16 mouse cellular contexts compared by ENCODE assay signal in the genomic region with DNA sequence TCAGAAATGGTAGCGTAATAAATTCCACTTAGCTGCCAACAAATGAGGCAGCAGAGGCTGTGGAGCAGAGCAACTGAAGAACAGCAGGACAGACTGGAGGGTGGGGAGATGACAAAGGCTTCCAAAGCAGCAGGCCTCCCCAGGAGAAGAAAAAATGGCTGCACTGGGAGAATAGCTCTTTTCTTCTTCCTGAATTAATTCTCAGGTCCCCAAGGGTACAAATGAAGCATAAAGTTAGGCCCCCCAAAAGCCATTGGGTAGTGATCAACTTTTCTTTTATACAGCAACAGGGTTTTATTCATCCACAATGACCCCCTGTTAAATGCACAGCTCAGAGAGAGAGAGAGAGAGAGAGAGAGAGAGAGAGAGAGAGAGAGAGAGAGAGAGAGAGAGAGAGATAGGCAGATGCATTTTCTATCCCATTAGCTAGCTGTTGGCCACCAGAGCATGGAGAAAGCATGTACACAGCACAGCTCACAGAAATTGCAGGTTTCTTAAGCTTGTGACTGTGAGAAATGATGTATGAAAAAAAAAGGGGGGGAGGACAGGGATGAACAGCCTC. TPM values are rescaled to one million over a fixed set of nuclear protein-coding genes. Genes with fewer than 3 reads are reported as not detected.
DNase-seq lines count a peak whose midpoint lies in the region; ATAC-seq and TF ChIP-seq lines count a peak whose summit lies in the region.
"Had no signal": no experiment of that assay in that cellular context is flagged by ENCODE, and none has a peak within 500 bp of the region (broad histone marks: within the 10 kb centered on the region; RNA-seq: fewer than 3 reads in every experiment).

No protein-coding gene starts in this region.

- H3K27ac ChIP-seq in forebrain, embryonic 12.5 days = no peak overlapping the region
- H3K27ac ChIP-seq in hindbrain, postnatal 0 days = 0 out of 2 replicates have a peak overlapping the region, but pooled peaks have one; percentile 11
- no peak overlapping the region for H3K27ac ChIP-seq in midbrain, embryonic 14.5 days (replicated peaks; ENCODE audit: low read depth, low read length)
- H3K27ac ChIP-seq: limb, embryonic 10.5 days had no signal

- H3K27me3 ChIP-seq in forebrain, embryonic 12.5 days = no peaks in the 10 kb centered on the region
- no peaks in the 10 kb centered on the region for H3K27me3 ChIP-seq in hindbrain, postnatal 0 days (ENCODE audit: insufficient read depth, low read length)
- H3K27me3 ChIP-seq in midbrain, embryonic 14.5 days (ENCODE audit: control insufficient read depth, insufficient read depth, low read length) = no peaks in the 10 kb centered on the region
- H3K27me3 ChIP-seq: CH12.LX; megakaryocyte, embryonic 14.5 days had no signal

- peak; percentile 63 for ATAC-seq in forebrain, embryonic 12.5 days (ENCODE audit: low FRiP score)
- ATAC-seq in hindbrain, postnatal 0 days = peak; percentile 38; the same call in 1 of the 2 replicates
- no peak for ATAC-seq in midbrain, embryonic 14.5 days (ENCODE audit: low FRiP score, low TSS enrichment)
- ATAC-seq in monocyte, adult 5-6 weeks (replicated peaks; ENCODE audit: insufficient number of reproducible peaks, low FRiP score, low TSS enrichment, poor library complexity, severe bottlenecking) = no peak

- intact Hi-C loops in left cerebral cortex, postnatal 4 days (cut with DNase I) = no loop called here

- H3K9ac ChIP-seq in forebrain, embryonic 12.5 days = no peak overlapping the region
- H3K9ac ChIP-seq in hindbrain, postnatal 0 days (replicated peaks; ENCODE audit: low read length) = no peak overlapping the region
- H3K9ac ChIP-seq in midbrain, embryonic 14.5 days (replicated peaks; ENCODE audit: low read length) = no peak overlapping the region

- WGBS in forebrain, embryonic 12.5 days = 13% methylated on average over 1 of the region's 1 CpGs
- WGBS in hindbrain, postnatal 0 days = 29% methylated on average over 1 of the region's 1 CpGs
- 10% methylated on average over 1 of the region's 1 CpGs for WGBS in midbrain, embryonic 14.5 days

- peak; percentile 5 to 20 for DNase-seq in left cerebral cortex, adult 18-20 months (ENCODE audit: low spot score in 2 of 2)
- DNase-seq in left cerebral cortex, postnatal 4 days = no peak
- DNase-seq in hindbrain, postnatal 0 days (ENCODE audit: low spot score) = peak; percentile 18
- peak; percentile 40 for DNase-seq in midbrain, embryonic 14.5 days
- DNase-seq in kidney, postnatal 36 days = no peak
- DNase-seq in adrenal gland, adult 8-10 months = no peak
- DNase-seq: cerebellum, adult 2 months; heart, adult 11 months; heart, postnatal 10 days; kidney, adult 8-10 months had no signal

- no peaks in the 10 kb centered on the region for H3K36me3 ChIP-seq in forebrain, embryonic 12.5 days (replicated peaks)
- H3K36me3 ChIP-seq in hindbrain, postnatal 0 days (ENCODE audit: insufficient read depth, low read length) = no peaks in the 10 kb centered on the region
- no peaks in the 10 kb centered on the region for H3K36me3 ChIP-seq in midbrain, embryonic 14.5 days (ENCODE audit: control insufficient read depth, insufficient read depth, low read length)
- H3K36me3 ChIP-seq: limb, embryonic 10.5 days had no signal

- no peak overlapping the region for H3K4me3 ChIP-seq in forebrain, embryonic 12.5 days (replicated peaks)
- no peak overlapping the region for H3K4me3 ChIP-seq in hindbrain, postnatal 0 days (ENCODE audit: low read length)
- H3K4me3 ChIP-seq in midbrain, embryonic 14.5 days (replicated peaks; ENCODE audit: low read depth, low read length) = no peak overlapping the region
- H3K4me3 ChIP-seq: limb, embryonic 10.5 days; megakaryocyte, embryonic 14.5 days had no signal

- TF ChIP-seq CTCF in hindbrain, postnatal 0 days (IDR thresholded peaks at IDR 0.05; ENCODE audit: low read depth) = no peak

- no peak overlapping the region for H3K4me2 ChIP-seq in forebrain, embryonic 12.5 days
- H3K4me2 ChIP-seq in hindbrain, postnatal 0 days (ENCODE audit: low read depth, low read length) = no peak overlapping the region
- H3K4me2 ChIP-seq in midbrain, embryonic 14.5 days (ENCODE audit: low read length) = no peak overlapping the region

- H3K9me3 ChIP-seq in forebrain, embryonic 12.5 days = no peaks in the 10 kb centered on the region
- no peaks in the 10 kb centered on the region for H3K9me3 ChIP-seq in hindbrain, postnatal 0 days (ENCODE audit: low read length)
- H3K9me3 ChIP-seq in midbrain, embryonic 14.5 days (ENCODE audit: control insufficient read depth, low read length) = no peaks in the 10 kb centered on the region
- H3K9me3 ChIP-seq: limb, embryonic 10.5 days; megakaryocyte, embryonic 14.5 days had no signal

- H3K4me1 ChIP-seq in forebrain, embryonic 12.5 days = peaks cover 19% of the 10 kb centered on the region
- no peaks in the 10 kb centered on the region for H3K4me1 ChIP-seq in hindbrain, postnatal 0 days (ENCODE audit: insufficient read depth, low read length)
- no peaks in the 10 kb centered on the region for H3K4me1 ChIP-seq in midbrain, embryonic 14.5 days (ENCODE audit: control insufficient read depth, insufficient read depth, low read length)
- H3K4me1 ChIP-seq: limb, embryonic 10.5 days; megakaryocyte, embryonic 14.5 days had no signal

RNA-seq across cellular contexts. Expression of a gene that starts 44.2 kb away (rescaled TPM):
- total RNA-seq in left cerebral cortex, adult 18-20 months (2021) = 1 to 10 TPM; 1.5 to 2.7 TPM
- under 1 TPM; 0.50 to 0.54 TPM for total RNA-seq in left cerebral cortex, postnatal 4 days (2021)
- 0.62 and 0.96 TPM in 2 replicates for polyA plus RNA-seq in forebrain, embryonic 12.5 days (2016; fragmentation: Nextera tagmentation; extraction: Ambion mirVana)
- total RNA-seq in hindbrain, postnatal 0 days (2014; rRNA removed) = 1.5 and 1.7 TPM in 2 replicates
- 1.5 and 2.0 TPM in 2 replicates for polyA plus RNA-seq in hindbrain, postnatal 0 days (2015; fragmentation: Nextera tagmentation; extraction: Ambion mirVana)
- 1.3 and 1.6 TPM in 2 replicates for polyA plus RNA-seq in midbrain, embryonic 14.5 days (2014; fragmentation: Nextera tagmentation; extraction: Ambion mirVana)
- 0.10 to 0.19 TPM in 2 of 3 replicates, not detected in the other for total RNA-seq in monocyte, adult 5-6 weeks (2017)
- under 1 TPM in 3 of 4 experiments, not detected in 1; 0.19 to 0.37 (median 0.28) TPM for total RNA-seq in adrenal gland, adult 8-10 months (2022)
- total RNA-seq: CH12.LX had no signal
- polyA plus RNA-seq: limb, embryonic 10.5 days; stomach, embryonic 14.5 days had no signal

RNA-seq across cellular contexts. Expression of a gene that starts 57.2 kb away (rescaled TPM):
- total RNA-seq in left cerebral cortex, adult 18-20 months (2021) = 100 to 1,000 TPM; 262 to 301 TPM
- 100 to 1,000 TPM; 182 to 193 TPM for total RNA-seq in left cerebral cortex, postnatal 4 days (2021)
- 299 and 302 TPM in 2 replicates for polyA plus RNA-seq in forebrain, embryonic 12.5 days (2016; fragmentation: Nextera tagmentation; extraction: Ambion mirVana)
- total RNA-seq in hindbrain, postnatal 0 days (2014; rRNA removed) = 17.1 and 24.3 TPM in 2 replicates
- 596 and 598 TPM in 2 replicates for polyA plus RNA-seq in hindbrain, postnatal 0 days (2015; fragmentation: Nextera tagmentation; extraction: Ambion mirVana)
- 348 and 442 TPM in 2 replicates for polyA plus RNA-seq in midbrain, embryonic 14.5 days (2014; fragmentation: Nextera tagmentation; extraction: Ambion mirVana)
- total RNA-seq in monocyte, adult 5-6 weeks (2017) = 116 to 157 TPM (median 129 TPM) in 3 replicates
- 100 to 1,000 TPM; 163 to 261 (median 198) TPM for total RNA-seq in adrenal gland, adult 8-10 months (2022)

RNA-seq across cellular contexts. Expression of a gene that starts 57.3 kb away (rescaled TPM):
- total RNA-seq in left cerebral cortex, adult 18-20 months (2021) = not detected
- total RNA-seq in left cerebral cortex, postnatal 4 days (2021) = not detected
- not detected in 2 replicates for polyA plus RNA-seq in forebrain, embryonic 12.5 days (2016; fragmentation: Nextera tagmentation; extraction: Ambion mirVana)
- 0.11 and 0.31 TPM in 2 replicates for total RNA-seq in hindbrain, postnatal 0 days (2014; rRNA removed)
- 0.11 and 0.24 TPM in 2 replicates for polyA plus RNA-seq in hindbrain, postnatal 0 days (2015; fragmentation: Nextera tagmentation; extraction: Ambion mirVana)
- polyA plus RNA-seq in midbrain, embryonic 14.5 days (2014; fragmentation: Nextera tagmentation; extraction: Ambion mirVana) = 0.09 TPM in 1 of 2 replicates, not detected in the other
- not detected in 3 replicates for total RNA-seq in monocyte, adult 5-6 weeks (2017)
- not detected for total RNA-seq in adrenal gland, adult 8-10 months (2022)
- total RNA-seq: CH12.LX had no signal
- polyA plus RNA-seq: limb, embryonic 10.5 days; stomach, embryonic 14.5 days had no signal

Comparison
In these comparisons a context has a peak if more than half of its experiments do, and no peak if none do; other contexts are left out.
1. DNase-seq: peak in left cerebral cortex, adult 18-20 months (2 of 2), hindbrain, postnatal 0 days (single experiment) and midbrain, embryonic 14.5 days (single experiment); none in left cerebral cortex, postnatal 4 days (single experiment), kidney, postnatal 36 days (0 of 2) and adrenal gland, adult 8-10 months (single experiment).
2. ATAC-seq: peak in forebrain, embryonic 12.5 days (single experiment) and hindbrain, postnatal 0 days (single experiment); none in midbrain, embryonic 14.5 days (single experiment) and monocyte, adult 5-6 weeks (single experiment).